Mouse (Mus musculus): ENCODE measurements around the gene Zcchc9. TPM values are rescaled to one million over a fixed set of nuclear protein-coding genes. Genes with fewer than 3 reads are reported as not detected.
"Not testable (repeated sequence)": the region's sequence is repeated elsewhere in the genome, so short reads cannot be mapped to it uniquely, and the experiment has no call there.

Gene Zcchc9
- total RNA-seq (2022): 10 to 100 TPM; 40.2 to 55.2 (median 52.1) TPM

- DNase-seq: peak; percentile 82
Measured at GRCm38 (mm10) chr13:91807155-91807839, at the start of gene Zcchc9. Zcchc9 (minus strand) TSS chr13:91807705.

- no peak for DNase-seq
Measured at GRCm38 (mm10) chr13:91854412-91854811, 46.9 kb upstream of the Zcchc9 start.

- no peak for DNase-seq
Measured at GRCm38 (mm10) chr13:91827876-91828275, 20.4 kb upstream of the Zcchc9 start.

GRCm38 (mm10) chr13:91826066-91826465 is 18.6 kb upstream of the Zcchc9 start:
- DNase-seq: no peak

- no peak for DNase-seq
Measured at GRCm38 (mm10) chr13:91824845-91825550, 17.5 kb upstream of the Zcchc9 start.

- DNase-seq: no peak
Measured at GRCm38 (mm10) chr13:91823735-91824134, 16.2 kb upstream of the Zcchc9 start.

- DNase-seq: no peak
Measured at GRCm38 (mm10) chr13:91814670-91815069, 7.2 kb upstream of the Zcchc9 start.

- DNase-seq: no peak
Measured at GRCm38 (mm10) chr13:91809476-91809875, 2.0 kb upstream of the Zcchc9 start.

GRCm38 (mm10) chr13:91807874-91808575 is 520 bp upstream of the Zcchc9 start:
- no peak for DNase-seq

GRCm38 (mm10) chr13:91801726-91802125 is 5.8 kb downstream of the Zcchc9 start:
- DNase-seq: no peak

- DNase-seq: no peak
Measured at GRCm38 (mm10) chr13:91797442-91797841, 10.1 kb downstream of the Zcchc9 start.

GRCm38 (mm10) chr13:91796916-91797315 is 10.6 kb downstream of the Zcchc9 start:
- DNase-seq: no peak

- DNase-seq: no peak
Measured at GRCm38 (mm10) chr13:91796003-91796402, 11.5 kb downstream of the Zcchc9 start.

- DNase-seq: no peak
Measured at GRCm38 (mm10) chr13:91795593-91795992, 11.9 kb downstream of the Zcchc9 start.

GRCm38 (mm10) chr13:91794926-91795436 is 12.5 kb downstream of the Zcchc9 start:
- DNase-seq: no peak

GRCm38 (mm10) chr13:91792035-91792434 is 15.5 kb downstream of the Zcchc9 start:
- no peak for DNase-seq

GRCm38 (mm10) chr13:91779892-91780291 is 27.6 kb downstream of the Zcchc9 start:
- DNase-seq: no peak

- no peak for DNase-seq
Measured at GRCm38 (mm10) chr13:91778092-91778491, 29.4 kb downstream of the Zcchc9 start.

GRCm38 (mm10) chr13:91768683-91769651 is 38.5 kb downstream of the Zcchc9 start:
- DNase-seq: no peak

- no peak for DNase-seq
Measured at GRCm38 (mm10) chr13:91765627-91766026, 41.9 kb downstream of the Zcchc9 start.

GRCm38 (mm10) chr13:91763654-91764053 is 43.9 kb downstream of the Zcchc9 start:
- not testable (repeated sequence) for DNase-seq

Data from adrenal gland, adult 8-10 months (tissue).